Mouse (Mus musculus) heart, postnatal 0 days (tissue): ENCODE measurements around the gene Tecta. TPM values are rescaled to one million over a fixed set of nuclear protein-coding genes. Genes with fewer than 3 reads are reported as not detected.

Source experiments
- ATAC-seq: fragments of 200-750 bp; cut with Nextera tagmentation; 2 replicates; pipeline ENCODE4 v1.8.0; 2017; ENCODE audit warnings: low read depth, moderate number of reproducible peaks, moderate library complexity; ENCODE audit not compliant: insufficient read depth
- DNase-seq: peaks from one replicate; pipeline ENCODE4 v3.0.0-alpha.2; 2016; ENCODE audit warnings: low spot score
- H3K27ac ChIP-seq: fragments of 300-500 bp; sonication (generic); 2 replicates; pipeline ENCODE4 v1.5.1; 2014; ENCODE audit warnings: low read depth, mild to moderate bottlenecking
- H3K27me3 ChIP-seq: fragments of 300-500 bp; sonication (generic); 2 replicates; pipeline ENCODE4 v1.6.1; 2014; ENCODE audit warnings: low read length, mixed read lengths; ENCODE audit not compliant: control insufficient read depth, insufficient read depth
- H3K36me3 ChIP-seq: fragments of 300-500 bp; sonication (generic); replicated peaks from 2 replicates; pipeline ENCODE4 v1.6.1; 2014; ENCODE audit warnings: low read length, mixed read lengths; ENCODE audit not compliant: control insufficient read depth, insufficient read depth
- H3K4me1 ChIP-seq: fragments of 300-500 bp; sonication (generic); 2 replicates; pipeline ENCODE4 v1.6.1; 2014; ENCODE audit warnings: antibody characterized with exemption; ENCODE audit not compliant: control insufficient read depth, insufficient read depth
- H3K4me2 ChIP-seq: fragments of 300-500 bp; sonication (generic); 2 replicates; pipeline ENCODE4 v1.6.1; 2014; ENCODE audit warnings: low read depth, mild to moderate bottlenecking, low read length, moderate library complexity
- H3K4me3 ChIP-seq: fragments of 300-500 bp; sonication (generic); 2 replicates; pipeline ENCODE4 v1.5.1; 2014; ENCODE audit warnings: low read depth, low read length
- H3K9ac ChIP-seq: fragments of 300-500 bp; sonication (generic); replicated peaks from 2 replicates; pipeline ENCODE4 v1.6.1; 2014; ENCODE audit warnings: low read depth, low read length, mixed read lengths
- H3K9me3 ChIP-seq: fragments of 300-500 bp; sonication (generic); replicated peaks from 2 replicates; pipeline ENCODE4 v1.6.1; 2016; ENCODE audit warnings: low read length; ENCODE audit not compliant: control insufficient read depth
- CTCF ChIP-seq: IDR thresholded peaks from 2 replicates; pipeline ENCODE4 v1.5.1; 2016; ENCODE audit warnings: antibody characterized with exemption, control low read depth, low read depth
- EP300 ChIP-seq: IDR thresholded peaks from 2 replicates; pipeline ENCODE4 v1.6.1; 2016; ENCODE audit warnings: antibody characterized with exemption, low read depth
- WGBS: fragments of 180-500 bp; shearing (Covaris S2); extraction: QIAGEN DNeasy Blood & Tissue Kit; methylation state at CpG from one replicate; pipeline ENCODE4 v1.1.7; 2014; 5-methylcytosine and 5-hydroxymethylcytosine counted together
- microRNA-seq: library from miRNA; unstranded; fragments of <30 nt; microRNA quantifications from one replicate; pipeline ENCODE4, GENCODE M21; 2016
- polyA plus RNA-seq: library from polyadenylated mRNA; unstranded; fragments of >200 nt; fragmentation: Nextera tagmentation; extraction: Ambion mirVana; gene quantifications from 2 replicates; pipeline ENCODE4 v1.2.1, GENCODE M21; 2015
- total RNA-seq: library from RNA; depleted of rRNA; stranded (reverse); fragments of >200 nt; gene quantifications from 2 replicates; pipeline ENCODE4 v1.2.3, GENCODE M21; 2014; ENCODE audit warnings: low replicate concordance; rRNA removed

The Tecta gene
- total and polyA plus RNA-seq, 2 experiments from 2014 or later = 0.04 to 0.19 TPM

GRCm38 (mm10) chr9:42293051-42293450 is 106.7 kb downstream of the Tecta start:
- Histone ChIP-seq H3K27ac (no peak overlapping the region), H3K4me3 (no peak overlapping the region), H3K36me3 (no peaks in the 10 kb centered on the region), H3K4me2 (no peak overlapping the region), H3K9ac (no peak overlapping the region), H3K27me3 (no peaks in the 10 kb centered on the region), H3K4me1 (no peaks in the 10 kb centered on the region), H3K9me3 (no peaks in the 10 kb centered on the region)
- no peak for TF ChIP-seq CTCF
- TF ChIP-seq EP300 = no peak
- WGBS = 63% methylated on average over 7 of the region's 7 CpGs
- DNase-seq = no peak
- ATAC-seq = no peak

GRCm38 (mm10) chr9:42279676-42280075 is 120.1 kb downstream of the Tecta start:
- Histone ChIP-seq H3K9ac (no peak overlapping the region), H3K4me2 (no peak overlapping the region), H3K4me3 (no peak overlapping the region), H3K4me1 (no peaks in the 10 kb centered on the region), H3K9me3 (no peaks in the 10 kb centered on the region), H3K27me3 (no peaks in the 10 kb centered on the region), H3K27ac (no peak overlapping the region), H3K36me3 (no peaks in the 10 kb centered on the region)
- TF ChIP-seq EP300 (no peak), CTCF (no peak)
- ATAC-seq = no peak
- WGBS = 59% methylated on average over 4 of the region's 4 CpGs
- no peak for DNase-seq

Small RNA genes lying within 50 kb of the gene (microRNA-seq; reads per million reads assigned to microRNA genes)
- gene Gm44311 = not detected

Other genes starting within 250 kb of the Tecta start
- 18.4 and 40.3 TPM in 2 replicates for gene Sc5d, start 135.7 kb downstream of the Tecta start, total RNA-seq
- gene Sc5d, start 135.7 kb downstream of the Tecta start, polyA plus RNA-seq = 19.1 and 20.4 TPM in 2 replicates
- gene Tbcel, start 107.9 kb upstream of the Tecta start, total RNA-seq = 7.6 and 17.9 TPM in 2 replicates
- 2.6 TPM in 2 replicates for gene Tbcel, start 107.9 kb upstream of the Tecta start, polyA plus RNA-seq